Mouse (Mus musculus) stomach, postnatal 0 days (tissue): ENCODE measurements around the gene Tprkb. TPM values are rescaled to one million over a fixed set of nuclear protein-coding genes. Genes with fewer than 3 reads are reported as not detected.

Source experiments
- ATAC-seq: fragments of 200-750 bp; cut with Nextera tagmentation; 2 replicates; pipeline ENCODE4 v1.8.0; 2017; ENCODE audit not compliant: low FRiP score, low TSS enrichment
- DNase-seq: peaks from one replicate; pipeline ENCODE4 v3.0.0-alpha.2; 2016; ENCODE audit warnings: low spot score
- H3K27ac ChIP-seq: fragments of 300-500 bp; sonication (generic); replicated peaks from 2 replicates; pipeline ENCODE4 v1.5.1; 2014; ENCODE audit warnings: mild to moderate bottlenecking, control low read depth
- H3K27me3 ChIP-seq: fragments of 300-500 bp; sonication (generic); 2 replicates; pipeline ENCODE4 v1.6.1; 2014; ENCODE audit warnings: low read length; ENCODE audit not compliant: control insufficient read depth, insufficient read depth
- H3K36me3 ChIP-seq: fragments of 300-500 bp; sonication (generic); 2 replicates; pipeline ENCODE4 v1.6.1; 2014; ENCODE audit warnings: low read length, mixed read lengths; ENCODE audit not compliant: control insufficient read depth, insufficient read depth
- H3K4me1 ChIP-seq: fragments of 300-500 bp; sonication (generic); replicated peaks from 2 replicates; pipeline ENCODE4 v1.6.1; 2014; ENCODE audit warnings: antibody characterized with exemption; ENCODE audit not compliant: control insufficient read depth, insufficient read depth
- H3K4me2 ChIP-seq: fragments of 300-500 bp; sonication (generic); replicated peaks from 2 replicates; pipeline ENCODE4 v1.6.1; 2014; ENCODE audit warnings: low read depth, mild to moderate bottlenecking, control low read depth, moderate library complexity
- H3K4me3 ChIP-seq: fragments of 300-500 bp; sonication (generic); 2 replicates; pipeline ENCODE4 v1.5.1; 2014; ENCODE audit warnings: low read depth, low read length, control low read depth
- H3K9ac ChIP-seq: fragments of 300-500 bp; sonication (generic); 2 replicates; pipeline ENCODE4 v1.6.1; 2014; ENCODE audit warnings: mild to moderate bottlenecking, low read length, control low read depth, mixed read lengths
- H3K9me3 ChIP-seq: fragments of 300-500 bp; sonication (generic); 2 replicates; pipeline ENCODE4 v1.6.1; 2016; ENCODE audit warnings: low read length; ENCODE audit not compliant: control insufficient read depth
- CTCF ChIP-seq: IDR thresholded peaks from 2 replicates; pipeline ENCODE4 v1.5.1; 2016; ENCODE audit warnings: antibody characterized with exemption, low read depth, mild to moderate bottlenecking, moderate library complexity
- EP300 ChIP-seq: optimal IDR thresholded peaks from 2 replicates; pipeline ENCODE3; 2016; ENCODE audit warnings: antibody characterized with exemption
- WGBS: fragments of 180-500 bp; shearing (Covaris S2); extraction: QIAGEN DNeasy Blood & Tissue Kit; methylation state at CpG from one replicate; pipeline ENCODE4 v1.1.7; 2014; 5-methylcytosine and 5-hydroxymethylcytosine counted together
- polyA plus RNA-seq: library from polyadenylated mRNA; unstranded; fragments of >200 nt; fragmentation: Nextera tagmentation; extraction: Ambion mirVana; gene quantifications from 2 replicates; pipeline ENCODE4 v1.2.1, GENCODE M21; 2015

Gene Tprkb
- polyA plus RNA-seq, 1 experiment from 2014 or later: 28.8 TPM

DNA sequence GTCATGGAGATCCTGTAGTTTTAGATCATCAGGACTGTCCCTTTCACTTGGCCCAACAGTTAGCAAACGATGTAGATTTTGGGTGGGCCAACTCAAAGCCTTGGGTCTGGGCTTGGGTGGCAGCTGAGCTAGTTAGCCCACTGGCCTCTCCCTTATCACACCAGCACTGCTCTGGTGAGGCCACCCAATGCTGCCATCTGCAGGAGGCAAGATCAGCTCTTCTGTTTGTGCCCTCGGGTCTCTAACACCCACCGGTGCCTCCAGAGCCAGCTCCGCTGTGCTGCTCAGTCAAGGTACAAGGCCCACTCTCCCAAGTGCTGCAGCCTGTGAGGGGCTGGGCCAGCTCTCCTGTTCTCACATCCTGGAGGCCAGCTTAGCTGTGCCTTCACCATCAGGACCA, 55.0 kb downstream of the Tprkb start:
- H3K4me2 ChIP-seq: no peak overlapping the region
- no peak overlapping the region for H3K4me3 ChIP-seq
- no peak for ATAC-seq
- H3K9ac ChIP-seq: no peak overlapping the region
- DNase-seq: no peak
- H3K4me1 ChIP-seq: no peaks in the 10 kb centered on the region
- 74% methylated on average over 4 of the region's 4 CpGs for WGBS
- no peak for TF ChIP-seq EP300
- peak; percentile 23; the same call in 1 of the 2 replicates for TF ChIP-seq CTCF
- H3K27me3 ChIP-seq: no peaks in the 10 kb centered on the region
- no peaks in the 10 kb centered on the region for H3K36me3 ChIP-seq
- H3K27ac ChIP-seq: no peak overlapping the region
- no peaks in the 10 kb centered on the region for H3K9me3 ChIP-seq

DNA sequence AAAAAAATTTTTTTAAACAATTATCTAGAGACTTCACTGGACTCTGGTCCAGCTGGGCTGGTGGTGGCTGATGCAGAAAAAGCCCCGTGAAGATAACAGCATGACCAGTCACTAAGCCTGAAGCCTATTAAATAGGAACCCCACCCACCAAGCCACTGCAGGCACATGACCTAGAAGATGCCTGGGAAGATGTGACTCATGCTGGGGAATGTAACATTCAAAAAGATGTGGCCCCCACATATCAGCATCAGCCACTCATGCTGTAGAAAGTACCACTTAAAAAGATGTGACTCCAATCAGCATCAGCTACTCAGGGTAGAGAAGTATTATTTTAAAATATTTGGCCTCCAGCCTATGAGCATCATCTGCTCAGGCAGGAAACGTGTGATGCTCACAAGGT, 58.2 kb downstream of the Tprkb start:
- H3K4me2 ChIP-seq: no peak overlapping the region
- no peaks in the 10 kb centered on the region for H3K27me3 ChIP-seq
- WGBS: 50% methylated on average over 2 of the region's 2 CpGs
- H3K4me1 ChIP-seq: no peaks in the 10 kb centered on the region
- ATAC-seq (no peak), DNase-seq (no peak)
- TF ChIP-seq EP300: no peak
- no peak overlapping the region for H3K27ac ChIP-seq
- H3K9ac ChIP-seq: no peak overlapping the region
- no peaks in the 10 kb centered on the region for H3K9me3 ChIP-seq
- no peak overlapping the region for H3K4me3 ChIP-seq
- H3K36me3 ChIP-seq: no peaks in the 10 kb centered on the region

DNA sequence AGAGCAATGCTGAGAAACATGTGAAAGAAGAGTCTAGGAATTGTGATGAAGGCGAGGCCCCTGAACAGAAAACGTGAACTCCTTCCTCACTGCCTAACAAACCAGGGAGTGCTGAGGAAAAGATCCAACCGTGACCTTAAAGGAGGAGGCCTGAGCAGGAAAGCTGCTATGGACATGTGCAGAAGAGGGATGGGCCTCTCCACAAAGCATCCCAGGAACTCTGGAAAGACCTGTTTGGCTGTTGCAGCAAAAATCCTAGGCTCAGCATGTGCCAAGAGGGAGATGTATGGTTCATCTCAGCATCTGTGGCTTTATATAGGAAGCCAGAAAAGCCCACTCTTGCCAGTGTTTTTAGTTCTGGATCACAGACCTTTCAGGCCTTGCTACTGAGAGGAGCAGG, 61.0 kb downstream of the Tprkb start:
- DNase-seq: no peak
- peak overlapping the region; percentile 89 for H3K27ac ChIP-seq

GRCm38 (mm10) chr6:85973336-85973735, 61.7 kb downstream of the Tprkb start:
- no peak for TF ChIP-seq CTCF
- TF ChIP-seq EP300: no peak
- H3K4me3 ChIP-seq: no peak overlapping the region
- no peaks in the 10 kb centered on the region for H3K36me3 ChIP-seq
- peak overlapping the region; percentile 89 for H3K27ac ChIP-seq
- DNase-seq (no peak), ATAC-seq (peak; percentile 89)
- H3K4me2 ChIP-seq: no peak overlapping the region
- H3K9me3 ChIP-seq: no peaks in the 10 kb centered on the region
- WGBS: 53% methylated on average over 3 of the region's 3 CpGs
- H3K27me3 ChIP-seq: no peaks in the 10 kb centered on the region
- no peak overlapping the region for H3K9ac ChIP-seq
- no peaks in the 10 kb centered on the region for H3K4me1 ChIP-seq

More for the DNA sequence above, 61.0 kb downstream of the Tprkb start:
- WGBS: 38% methylated on average over 3 of the region's 3 CpGs
- no peak; the same call in 1 of the 2 replicates for ATAC-seq
- no peaks in the 10 kb centered on the region for H3K9me3 ChIP-seq
- peak overlapping the region; percentile 14; the same call in 1 of the 2 replicates for H3K4me2 ChIP-seq
- H3K27me3 ChIP-seq: no peaks in the 10 kb centered on the region
- TF ChIP-seq EP300 (peak; percentile 25), CTCF (no peak)
- no peak overlapping the region for H3K9ac ChIP-seq
- no peaks in the 10 kb centered on the region for H3K4me1 ChIP-seq
- H3K4me3 ChIP-seq: no peak overlapping the region
- no peaks in the 10 kb centered on the region for H3K36me3 ChIP-seq

GRCm38 (mm10) chr6:85974941-85975617, 63.4 kb downstream of the Tprkb start:
- no peak for DNase-seq
- H3K4me1 ChIP-seq: no peaks in the 10 kb centered on the region
- no peak overlapping the region for H3K4me2 ChIP-seq
- no peaks in the 10 kb centered on the region for H3K27me3 ChIP-seq
- no peak for ATAC-seq
- H3K27ac ChIP-seq: no peak overlapping the region
- H3K36me3 ChIP-seq: no peaks in the 10 kb centered on the region
- H3K9ac ChIP-seq: no peak overlapping the region
- no peak overlapping the region for H3K4me3 ChIP-seq
- H3K9me3 ChIP-seq: no peaks in the 10 kb centered on the region
- TF ChIP-seq CTCF: no peak
- no peak for TF ChIP-seq EP300
- 52% methylated on average over 10 of the region's 10 CpGs for whole genome bisulfite sequencing

DNA sequence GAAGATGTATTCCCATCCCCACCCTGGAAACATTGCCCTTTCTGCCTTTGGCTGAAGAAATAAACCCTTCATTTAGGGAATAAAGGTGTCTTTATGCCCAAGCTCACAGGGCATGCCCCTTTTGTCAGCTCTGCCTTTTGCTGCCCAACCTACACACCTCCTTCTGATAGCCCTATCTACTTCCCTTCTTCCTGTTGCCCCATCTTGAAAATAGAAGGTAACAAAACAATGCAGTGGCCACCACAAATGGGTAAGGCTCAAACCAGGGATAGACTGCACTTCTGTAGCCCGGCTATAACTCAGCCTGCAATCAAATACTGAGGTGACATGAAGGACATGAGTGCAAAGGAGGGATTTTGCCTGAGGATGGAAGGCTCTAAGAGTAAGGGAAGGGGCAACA, 64.1 kb downstream of the Tprkb start:
- Histone ChIP-seq H3K9me3 (no peaks in the 10 kb centered on the region), H3K4me1 (no peaks in the 10 kb centered on the region), H3K27me3 (no peaks in the 10 kb centered on the region), H3K4me2 (no peak overlapping the region), H3K9ac (no peak overlapping the region), H3K36me3 (no peaks in the 10 kb centered on the region), H3K27ac (no peak overlapping the region), H3K4me3 (no peak overlapping the region)
- TF ChIP-seq CTCF: no peak
- DNase-seq: no peak
- WGBS: 81% methylated on average over 1 of the region's 1 CpGs
- no peak for ATAC-seq
